Mouse (Mus musculus): ENCODE results near the gene Naa10.

The Naa10 gene

GRCm38 (mm10) chrX:73921823-73922549 lies at the start of gene Naa10, which contains the start of gene Arhgap4:
TSS of gene Naa10 (minus strand) at chrX:73921944.
TSS of gene Arhgap4 (minus strand) at chrX:73921870.
- peak; percentile 54 for DNase-seq (ENCODE audit: low read depth, low spot score)

- DNase-seq (ENCODE audit: low read depth, low spot score): no peak
Measured at GRCm38 (mm10) chrX:73970781-73971180, 49.0 kb upstream of the Naa10 start.

GRCm38 (mm10) chrX:73969729-73970128 lies 48.0 kb upstream of the Naa10 start:
- DNase-seq (ENCODE audit: low read depth, low spot score): no peak

- DNase-seq (ENCODE audit: low read depth, low spot score): no peak
Measured at GRCm38 (mm10) chrX:73969167-73969566, 47.4 kb upstream of the Naa10 start.

- DNase-seq (ENCODE audit: low read depth, low spot score): peak; percentile 67
Measured at GRCm38 (mm10) chrX:73967177-73968075, 45.7 kb upstream of the Naa10 start.

GRCm38 (mm10) chrX:73966248-73967176 lies 44.8 kb upstream of the Naa10 start, which contains the start of gene Hcfc1:
TSS of gene Hcfc1 (minus strand) at chrX:73966357.
- peak; percentile 38 for DNase-seq (ENCODE audit: low read depth, low spot score)

GRCm38 (mm10) chrX:73965307-73965706 lies 43.6 kb upstream of the Naa10 start:
- no peak for DNase-seq (ENCODE audit: low read depth, low spot score)

- DNase-seq (ENCODE audit: low read depth, low spot score): no peak
Measured at GRCm38 (mm10) chrX:73964363-73964762, 42.6 kb upstream of the Naa10 start.

- DNase-seq (ENCODE audit: low read depth, low spot score): no peak
Measured at GRCm38 (mm10) chrX:73954988-73955387, 33.2 kb upstream of the Naa10 start.

GRCm38 (mm10) chrX:73952603-73953002 lies 30.9 kb upstream of the Naa10 start:
- no peak for DNase-seq (ENCODE audit: low read depth, low spot score)

- no peak for DNase-seq (ENCODE audit: low read depth, low spot score)
Measured at GRCm38 (mm10) chrX:73949341-73949740, 27.6 kb upstream of the Naa10 start.

GRCm38 (mm10) chrX:73948647-73949046 lies 26.9 kb upstream of the Naa10 start:
- DNase-seq (ENCODE audit: low read depth, low spot score): peak; percentile 29

GRCm38 (mm10) chrX:73946896-73947295 lies 25.2 kb upstream of the Naa10 start:
- DNase-seq (ENCODE audit: low read depth, low spot score): no peak

- DNase-seq (ENCODE audit: low read depth, low spot score): no peak
Measured at GRCm38 (mm10) chrX:73942294-73942693, 20.6 kb upstream of the Naa10 start.

- DNase-seq (ENCODE audit: low read depth, low spot score): no peak
Measured at GRCm38 (mm10) chrX:73941860-73942259, 20.1 kb upstream of the Naa10 start.

GRCm38 (mm10) chrX:73931871-73932270 lies 10.1 kb upstream of the Naa10 start:
- DNase-seq (ENCODE audit: low read depth, low spot score): no peak

- DNase-seq (ENCODE audit: low read depth, low spot score): peak; percentile 73
Measured at GRCm38 (mm10) chrX:73930402-73931062, 8.8 kb upstream of the Naa10 start, which contains the start of gene Renbp. TSS of gene Renbp (minus strand) at chrX:73930850.

- DNase-seq (ENCODE audit: low read depth, low spot score): no peak
Measured at GRCm38 (mm10) chrX:73922550-73922882, 772 bp upstream of the Naa10 start.

GRCm38 (mm10) chrX:73921285-73921822 lies 390 bp downstream of the Naa10 start:
- DNase-seq (ENCODE audit: low read depth, low spot score): no peak

- DNase-seq (ENCODE audit: low read depth, low spot score): no peak
Measured at GRCm38 (mm10) chrX:73918631-73919030, 3.1 kb downstream of the Naa10 start.

- no peak for DNase-seq (ENCODE audit: low read depth, low spot score)
Measured at GRCm38 (mm10) chrX:73916945-73917344, 4.8 kb downstream of the Naa10 start.

All from WW6 (cell line).